Mouse (Mus musculus): ENCODE measurements around the gene Fut1. TPM values are rescaled to one million over a fixed set of nuclear protein-coding genes. Genes with fewer than 3 reads are reported as not detected.
A peak's percentile ranks its signal among the peaks of the same experiment; 100 is the strongest.

The Fut1 gene
- polyA plus RNA-seq (2015; fragmentation: Nextera tagmentation; extraction: Ambion mirVana), result 4.8 and 5.3 TPM in 2 replicates

DNA sequence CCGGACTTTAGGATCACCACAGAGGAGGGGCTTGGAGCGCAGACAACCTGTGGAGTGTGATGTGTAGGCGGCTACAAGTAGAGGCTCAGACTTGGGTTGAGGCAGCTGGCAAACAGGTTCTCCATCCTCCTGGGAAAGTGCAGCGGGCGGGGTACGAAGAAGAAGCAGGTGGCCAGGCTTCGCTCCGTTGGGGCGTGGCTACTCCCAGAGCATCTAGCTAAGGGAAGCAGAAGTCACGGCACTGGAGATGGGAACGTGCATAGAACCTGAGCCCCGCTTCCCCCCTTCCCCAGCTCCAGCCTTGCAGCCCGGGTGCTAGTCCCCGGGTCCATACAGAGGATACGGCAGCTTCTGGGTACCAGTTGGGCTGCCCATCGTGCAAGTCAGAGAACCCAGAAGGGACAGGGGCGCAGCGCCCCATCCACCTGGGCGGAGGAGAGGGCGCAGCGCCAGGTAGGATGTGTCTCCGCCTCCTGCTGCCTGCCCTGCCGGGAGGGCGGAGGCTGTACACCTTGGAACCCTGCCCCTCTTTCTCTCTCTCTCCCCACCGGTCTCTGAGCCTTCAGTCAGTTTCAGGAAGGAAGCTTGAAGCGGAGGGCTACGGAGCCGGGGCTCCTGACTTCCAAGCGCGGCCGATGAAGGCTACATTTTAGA, at the start of gene Fut1:
TSS of gene Fut1 (plus strand) at position 248 of the 654 bp plus-strand sequence.
- peak within 1 kb of the TSS; percentile 81 for H3K27ac ChIP-seq (replicated peaks)
- peaks cover 29% of the 10 kb centered on the region for H3K4me1 ChIP-seq
- peaks cover 19% of the 10 kb centered on the region for H3K27me3 ChIP-seq
- no peaks in the 10 kb centered on the region for H3K36me3 ChIP-seq
- WGBS, result 4% methylated on average over 29 of the region's 31 CpGs
- H3K4me2 ChIP-seq (replicated peaks), result peak within 1 kb of the TSS; percentile 46
- ATAC-seq (ENCODE audit: insufficient number of reproducible peaks, low FRiP score, low TSS enrichment, low read depth), result peak; percentile 69
- H3K9me3 ChIP-seq (replicated peaks), result no peaks in the 10 kb centered on the region
- no peak within 1 kb of the TSS for H3K9ac ChIP-seq
- H3K4me3 ChIP-seq (replicated peaks), result peak within 1 kb of the TSS; percentile 32

- peak overlapping the region; percentile 15 for H3K9ac ChIP-seq
- H3K4me2 ChIP-seq (replicated peaks), result peak overlapping the region; percentile 73
- peaks cover 36% of the 10 kb centered on the region for H3K4me1 ChIP-seq
- under 1% methylated on average over 24 of the region's 24 CpGs for WGBS
- H3K4me3 ChIP-seq (replicated peaks), result peak overlapping the region; percentile 47
- H3K36me3 ChIP-seq, result no peaks in the 10 kb centered on the region
- peak overlapping the region; percentile 90 for H3K27ac ChIP-seq (replicated peaks)
- H3K9me3 ChIP-seq (replicated peaks), result no peaks in the 10 kb centered on the region
- H3K27me3 ChIP-seq, result no peaks in the 10 kb centered on the region
- ATAC-seq (ENCODE audit: insufficient number of reproducible peaks, low FRiP score, low TSS enrichment, low read depth), result peak; percentile 96
Measured at GRCm38 (mm10) chr7:45567780-45568516, 49.1 kb upstream of the Fut1 start.

- Histone ChIP-seq H3K9ac (no peak overlapping the region), H3K27ac (replicated peaks) (peak overlapping the region; percentile 90), H3K27me3 (no peaks in the 10 kb centered on the region), H3K4me1 (peaks cover 36% of the 10 kb centered on the region), H3K36me3 (no peaks in the 10 kb centered on the region), H3K4me2 (replicated peaks) (peak overlapping the region; percentile 73), H3K4me3 (replicated peaks) (peak overlapping the region; percentile 47), H3K9me3 (replicated peaks) (no peaks in the 10 kb centered on the region)
- 75% methylated on average over 10 of the region's 10 CpGs for WGBS
- ATAC-seq (ENCODE audit: insufficient number of reproducible peaks, low FRiP score, low TSS enrichment, low read depth), result no peak
Measured at GRCm38 (mm10) chr7:45568601-45569473, 48.3 kb upstream of the Fut1 start.

- Histone ChIP-seq H3K36me3 (no peaks in the 10 kb centered on the region), H3K4me2 (replicated peaks) (peak within 1 kb of the TSS; percentile 67), H3K27me3 (no peaks in the 10 kb centered on the region), H3K4me3 (replicated peaks) (peak within 1 kb of the TSS; percentile 74), H3K9ac (peak within 1 kb of the TSS; percentile 70), H3K9me3 (replicated peaks) (no peaks in the 10 kb centered on the region), H3K27ac (replicated peaks) (peak within 1 kb of the TSS; percentile 90), H3K4me1 (peaks cover 36% of the 10 kb centered on the region)
- peak; percentile 66 for ATAC-seq (ENCODE audit: insufficient number of reproducible peaks, low FRiP score, low TSS enrichment, low read depth)
- under 1% methylated on average over 42 of the region's 42 CpGs for WGBS
Measured at GRCm38 (mm10) chr7:45570103-45570741, 46.9 kb upstream of the Fut1 start, which contains the start of gene Bcat2. Gene Bcat2 (plus strand): TSS chr7:45570153.

DNA sequence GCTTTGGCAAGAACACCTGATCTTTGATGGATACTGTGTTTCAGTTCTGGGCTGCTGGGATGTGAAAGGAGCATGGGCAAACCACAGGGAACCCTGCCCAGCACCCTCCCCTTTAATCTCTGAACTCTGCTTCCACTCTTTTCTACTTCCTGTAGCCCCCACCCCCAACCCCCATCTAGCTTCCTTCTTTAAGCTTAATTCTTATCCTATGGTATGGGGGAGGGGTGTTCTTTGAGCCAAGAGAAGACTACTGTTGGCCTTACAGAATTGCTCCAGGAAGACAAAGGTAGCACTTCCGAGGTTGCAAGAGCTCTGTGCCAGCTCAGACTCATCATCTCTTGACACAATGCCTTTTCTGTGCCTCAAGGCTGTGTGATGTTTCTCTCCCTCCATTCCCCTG, 45.1 kb upstream of the Fut1 start:
- H3K4me1 ChIP-seq, result peaks cover 36% of the 10 kb centered on the region
- no peak overlapping the region for H3K4me3 ChIP-seq (replicated peaks)
- no peak for ATAC-seq (ENCODE audit: insufficient number of reproducible peaks, low FRiP score, low TSS enrichment, low read depth)
- WGBS, result 35% methylated on average over 1 of the region's 1 CpGs
- no peak overlapping the region for H3K9ac ChIP-seq
- H3K36me3 ChIP-seq, result peaks cover 15% of the 10 kb centered on the region
- H3K9me3 ChIP-seq (replicated peaks), result no peaks in the 10 kb centered on the region
- H3K27me3 ChIP-seq, result no peaks in the 10 kb centered on the region
- H3K4me2 ChIP-seq (replicated peaks), result 0 out of 2 replicates have a peak overlapping the region, but pooled peaks have one; percentile 67
- H3K27ac ChIP-seq (replicated peaks), result no peak overlapping the region

- H3K9ac ChIP-seq, result no peak overlapping the region
- WGBS, result 66% methylated on average over 8 of the region's 8 CpGs
- H3K4me2 ChIP-seq (replicated peaks), result no peak overlapping the region
- peaks cover 21% of the 10 kb centered on the region for H3K4me1 ChIP-seq
- ATAC-seq (ENCODE audit: insufficient number of reproducible peaks, low FRiP score, low TSS enrichment, low read depth), result no peak
- peaks cover 32% of the 10 kb centered on the region for H3K36me3 ChIP-seq
- no peak overlapping the region for H3K27ac ChIP-seq (replicated peaks)
- no peaks in the 10 kb centered on the region for H3K27me3 ChIP-seq
- H3K4me3 ChIP-seq (replicated peaks), result no peak overlapping the region
- H3K9me3 ChIP-seq (replicated peaks), result no peaks in the 10 kb centered on the region
Measured at GRCm38 (mm10) chr7:45573954-45574353, 43.1 kb upstream of the Fut1 start.

DNA sequence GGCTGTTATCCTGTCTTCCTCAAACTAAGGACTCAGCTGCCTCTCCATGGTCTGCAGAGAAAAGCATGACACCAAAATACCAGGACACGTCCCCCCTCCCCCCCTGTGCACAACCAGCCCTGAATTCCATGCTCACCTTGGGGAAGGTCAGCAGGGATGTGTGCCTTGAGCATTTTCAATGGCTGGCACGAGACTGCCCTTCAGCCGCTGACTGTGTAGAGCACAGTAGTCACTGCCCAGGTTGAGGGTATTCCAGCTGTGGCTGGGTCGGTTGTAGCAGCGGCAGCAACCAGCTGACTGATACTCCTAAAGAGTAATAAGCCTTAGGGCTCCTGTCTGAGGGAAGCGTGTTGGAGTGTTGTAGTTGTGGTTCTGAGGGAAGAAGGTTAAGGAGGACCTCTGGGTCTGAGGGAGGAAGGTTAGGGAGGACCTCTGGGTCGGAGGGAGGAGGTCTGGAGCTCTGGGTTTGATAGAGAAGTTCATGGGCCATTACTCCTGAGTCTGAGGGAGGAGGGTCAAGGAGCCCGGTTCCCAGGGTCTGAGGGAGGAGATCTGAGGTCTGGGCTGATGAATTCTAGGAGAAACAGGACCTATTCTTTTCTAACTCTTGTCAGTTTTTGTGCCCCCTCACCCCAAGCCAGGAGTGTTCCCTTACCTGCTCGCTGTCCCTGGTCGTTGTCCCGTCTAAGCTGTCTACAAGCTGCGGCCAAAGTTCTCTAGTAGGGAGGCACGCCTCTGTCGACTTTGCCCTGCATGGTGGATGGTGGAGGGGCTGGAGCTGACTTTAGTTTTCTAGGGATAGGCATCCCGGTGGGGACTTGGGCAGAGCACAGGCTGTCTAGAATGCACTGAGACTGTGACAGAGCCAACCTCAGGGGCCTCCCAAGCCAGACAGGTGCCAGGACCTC, 42.4 kb upstream of the Fut1 start:
- no peak overlapping the region for H3K4me3 ChIP-seq (replicated peaks)
- 81% methylated on average over 15 of the region's 15 CpGs for WGBS
- no peak overlapping the region for H3K4me2 ChIP-seq (replicated peaks)
- no peak overlapping the region for H3K27ac ChIP-seq (replicated peaks)
- H3K36me3 ChIP-seq, result peaks cover 32% of the 10 kb centered on the region
- H3K27me3 ChIP-seq, result no peaks in the 10 kb centered on the region
- no peak overlapping the region for H3K9ac ChIP-seq
- peaks cover 20% of the 10 kb centered on the region for H3K4me1 ChIP-seq
- no peaks in the 10 kb centered on the region for H3K9me3 ChIP-seq (replicated peaks)
- ATAC-seq (ENCODE audit: insufficient number of reproducible peaks, low FRiP score, low TSS enrichment, low read depth), result no peak

DNA sequence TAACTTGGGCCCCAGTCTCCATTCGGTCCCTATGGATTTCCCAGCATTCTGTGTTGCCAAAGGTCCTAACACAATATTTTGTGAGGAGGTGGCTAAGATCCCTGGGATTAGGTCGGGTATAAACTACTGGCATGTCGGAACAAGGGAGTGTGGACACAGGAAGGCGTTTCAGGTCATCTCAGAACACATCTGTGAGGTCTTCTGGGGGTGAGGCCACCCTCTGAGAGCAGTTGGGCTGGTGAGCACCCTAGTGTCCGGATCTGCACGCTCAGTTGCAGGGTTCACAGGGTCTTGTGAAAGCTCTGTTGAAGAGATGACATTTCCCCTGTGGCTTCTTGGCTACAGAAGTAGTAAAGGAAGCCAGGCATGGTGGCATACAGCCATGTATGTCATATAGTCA, 31.2 kb upstream of the Fut1 start:
- Histone ChIP-seq H3K9ac (no peak overlapping the region), H3K4me3 (replicated peaks) (no peak overlapping the region), H3K36me3 (peaks cover 34% of the 10 kb centered on the region), H3K4me1 (peaks cover 11% of the 10 kb centered on the region), H3K27me3 (no peaks in the 10 kb centered on the region), H3K4me2 (replicated peaks) (no peak overlapping the region), H3K27ac (replicated peaks) (no peak overlapping the region), H3K9me3 (replicated peaks) (no peaks in the 10 kb centered on the region)
- 91% methylated on average over 6 of the region's 6 CpGs for WGBS
- ATAC-seq (ENCODE audit: insufficient number of reproducible peaks, low FRiP score, low TSS enrichment, low read depth), result no peak

DNA sequence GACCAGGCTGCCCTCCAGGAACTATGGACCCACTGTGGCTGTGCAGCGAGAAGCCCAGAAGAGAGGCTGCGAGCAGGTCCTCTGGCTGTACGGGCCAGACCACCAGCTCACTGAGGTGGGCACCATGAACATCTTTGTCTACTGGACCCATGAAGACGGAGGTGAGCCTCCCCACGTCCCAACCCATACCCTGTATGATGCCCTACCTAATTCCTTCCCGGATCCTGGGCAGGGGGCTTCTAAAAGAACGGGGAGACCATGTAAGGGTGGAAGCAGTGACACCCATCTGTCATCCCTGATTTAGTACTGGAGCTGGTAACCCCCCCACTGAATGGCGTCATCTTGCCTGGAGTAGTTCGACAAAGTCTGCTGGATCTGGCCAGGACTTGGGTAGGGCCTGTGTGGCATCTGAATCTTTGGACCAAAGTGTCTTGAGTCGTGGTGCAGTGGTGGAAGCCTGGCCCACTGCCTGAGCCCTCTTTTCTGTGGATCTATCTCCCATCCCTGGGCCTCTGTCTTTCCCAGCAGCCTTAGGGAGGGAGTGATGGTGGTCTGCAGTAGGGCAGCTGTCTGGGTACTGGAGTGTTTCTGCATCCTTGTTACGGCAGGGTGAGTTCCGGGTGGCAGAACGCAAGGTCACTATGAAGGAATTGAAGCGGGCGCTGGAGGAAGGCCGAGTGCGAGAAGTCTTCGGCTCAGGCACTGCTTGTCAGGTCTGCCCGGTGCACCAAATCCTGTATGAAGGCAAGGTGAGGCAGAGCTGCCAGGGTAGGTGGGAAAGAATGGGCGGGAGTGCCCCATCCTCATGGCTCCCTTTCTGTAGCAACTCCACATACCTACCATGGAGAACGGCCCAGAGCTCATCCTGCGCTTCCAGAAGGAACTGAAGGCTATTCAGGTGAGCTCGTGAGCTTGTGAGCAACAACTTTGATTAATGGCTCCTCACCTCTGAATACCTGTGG, 29.2 kb upstream of the Fut1 start:
- WGBS, result 90% methylated on average over 23 of the region's 23 CpGs
- H3K9ac ChIP-seq, result no peak overlapping the region
- peaks cover 11% of the 10 kb centered on the region for H3K4me1 ChIP-seq
- H3K4me2 ChIP-seq (replicated peaks), result no peak overlapping the region
- ATAC-seq (ENCODE audit: insufficient number of reproducible peaks, low FRiP score, low TSS enrichment, low read depth), result no peak
- no peaks in the 10 kb centered on the region for H3K27me3 ChIP-seq
- peaks cover 28% of the 10 kb centered on the region for H3K36me3 ChIP-seq
- H3K27ac ChIP-seq (replicated peaks), result no peak overlapping the region
- no peak overlapping the region for H3K4me3 ChIP-seq (replicated peaks)
- no peaks in the 10 kb centered on the region for H3K9me3 ChIP-seq (replicated peaks)

Data from embryonic facial prominence, embryonic 15.5 days (tissue).